Mouse (Mus musculus): ENCODE results near the gene Rab12.
"Not testable (repeated sequence)": the region's sequence is repeated elsewhere in the genome, so short reads cannot be mapped to it uniquely, and the experiment has no call there.

Gene Rab12

DNA sequence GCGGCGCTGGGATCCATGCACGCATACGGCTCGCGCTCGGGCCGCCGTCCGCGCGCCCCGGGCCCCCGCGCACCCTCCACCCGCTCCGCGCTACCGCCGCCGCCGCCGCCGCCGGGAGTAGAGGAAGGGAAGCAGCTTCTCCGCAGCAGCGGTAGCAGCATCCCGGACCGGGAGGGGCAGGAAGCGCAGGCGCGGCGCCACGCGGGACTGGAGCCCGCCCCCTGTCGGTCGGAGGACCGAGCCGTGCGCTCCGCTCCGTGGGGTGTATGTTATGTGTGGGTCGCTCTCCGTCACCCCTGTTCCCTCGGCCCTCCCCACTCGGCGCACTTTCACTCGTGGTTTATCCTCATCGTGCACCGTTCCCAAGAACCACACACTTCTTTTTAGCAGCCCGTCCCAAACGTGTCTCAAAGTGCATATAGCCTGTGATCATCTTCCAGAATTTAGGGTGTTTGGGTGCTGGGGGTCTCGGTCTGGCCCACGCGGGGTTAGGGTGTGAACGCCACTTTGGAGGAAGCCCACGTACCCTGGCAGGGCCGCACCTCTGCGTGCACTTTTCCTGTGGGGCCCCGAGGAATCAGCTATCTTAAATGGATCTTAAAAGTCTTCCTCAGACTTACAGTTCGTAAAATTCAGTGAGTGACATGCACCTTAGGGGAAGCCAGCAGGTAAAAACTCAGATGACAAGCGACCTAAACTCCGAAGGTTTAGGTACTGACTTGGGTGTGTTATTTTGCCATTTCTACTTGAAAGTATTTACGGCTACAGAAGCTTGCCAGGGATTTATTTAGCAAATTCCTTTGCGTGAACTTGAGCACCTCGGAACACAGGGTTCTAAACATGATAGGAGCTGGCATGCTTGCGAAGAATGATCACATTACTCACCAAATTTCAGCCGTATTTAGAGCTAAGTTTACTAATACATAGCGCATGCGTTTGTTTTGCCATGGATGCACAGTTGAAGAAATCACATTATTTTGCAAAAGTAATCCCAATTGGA is at the start of gene Rab12:
Gene Rab12, minus strand, starts transcription at position 176 of the 1,000 bp plus-strand sequence.
- peak; percentile 68 to 78 for DNase-seq (ENCODE audit: low spot score in 2 of 2)

DNA sequence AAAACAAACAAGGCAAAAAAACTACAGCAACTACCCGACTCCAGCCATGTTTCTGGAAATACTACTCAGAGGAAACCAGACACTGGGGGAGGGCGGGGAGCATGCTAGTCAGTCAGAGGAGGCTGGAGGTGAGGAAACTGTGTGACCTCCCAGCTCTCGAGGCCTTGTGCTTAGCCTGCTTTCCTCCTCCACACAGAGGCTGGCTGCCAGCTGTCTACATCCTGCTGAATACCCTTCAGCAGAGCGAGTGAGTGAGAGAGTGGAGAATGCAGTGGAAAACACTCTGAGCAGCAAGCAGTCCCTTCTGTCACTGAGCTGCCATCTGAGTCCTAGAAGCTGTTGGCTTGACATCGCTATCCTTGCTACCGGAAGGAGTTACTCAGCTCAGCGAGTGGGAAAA is 44.7 kb upstream of the Rab12 start:
- DNase-seq (ENCODE audit: low spot score in 2 of 2): no peak

DNA sequence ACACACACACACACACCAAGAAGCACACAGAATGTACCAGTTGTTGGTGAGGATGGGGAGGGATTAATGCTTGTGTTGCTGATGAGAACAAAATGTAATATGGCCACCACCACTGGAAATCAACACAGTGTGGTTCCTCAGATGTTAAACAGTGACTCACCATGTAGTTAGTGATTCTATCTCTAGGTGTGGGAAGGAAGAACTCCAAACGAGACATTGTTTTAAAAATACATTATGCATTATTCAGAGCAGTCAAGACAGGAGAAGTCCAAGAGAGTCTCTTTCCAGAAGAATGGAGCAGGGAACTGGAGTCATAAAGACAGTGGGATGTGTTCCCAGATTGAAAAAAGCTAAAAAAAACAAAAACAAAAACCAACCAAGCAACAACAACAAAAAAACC is 44.0 kb upstream of the Rab12 start:
- DNase-seq (ENCODE audit: low spot score in 2 of 2): no peak

- DNase-seq (ENCODE audit: low spot score in 2 of 2): no peak
These were observed 41.9 kb upstream of the Rab12 start for GRCm38 (mm10) chr17:66561380-66561779.

DNA sequence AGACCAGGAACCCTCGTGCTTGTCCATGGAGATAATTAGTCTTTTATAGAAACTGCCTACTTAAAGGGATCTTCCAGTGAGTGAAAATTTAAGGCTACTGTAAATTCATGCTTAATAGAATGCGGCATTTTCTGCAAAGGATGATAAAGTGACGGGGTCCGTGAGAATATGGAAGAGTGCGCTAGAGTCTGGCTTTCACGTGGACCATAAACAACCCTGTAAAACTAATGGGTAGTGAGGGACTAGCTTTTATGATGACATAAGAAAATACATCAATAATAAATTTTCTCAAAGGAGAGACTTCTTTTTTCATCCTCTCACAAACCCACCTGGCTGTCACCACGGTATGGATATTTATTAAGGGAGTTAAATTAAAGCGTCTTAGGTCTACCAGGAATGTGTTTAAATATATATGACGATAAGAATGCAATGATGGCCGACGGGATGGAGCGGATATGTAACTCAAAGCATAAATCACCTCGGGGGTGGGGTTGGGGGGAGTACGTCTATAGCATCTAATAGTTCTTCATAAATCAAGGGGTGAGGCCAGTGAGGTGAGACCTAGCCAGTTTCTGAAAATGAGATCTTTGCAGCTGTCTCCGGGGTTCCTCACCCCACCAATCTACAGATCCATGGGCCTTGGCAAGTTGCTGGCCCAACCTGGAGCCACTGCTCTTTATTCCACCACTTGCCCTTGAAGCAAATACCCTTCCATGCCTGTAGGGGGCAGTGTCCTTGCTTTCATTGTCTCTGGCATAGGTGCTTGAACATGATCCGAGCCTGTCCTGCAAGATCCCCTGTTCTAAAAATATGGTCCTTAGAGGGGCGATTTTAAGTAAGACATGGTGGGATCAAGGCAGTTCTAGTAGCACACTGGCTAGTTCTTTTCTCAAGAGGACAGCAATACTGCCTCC is 39.1 kb upstream of the Rab12 start:
- DNase-seq (ENCODE audit: low spot score in 2 of 2): no peak

- DNase-seq (ENCODE audit: low spot score in 2 of 2): no peak
These were observed 33.2 kb upstream of the Rab12 start for GRCm38 (mm10) chr17:66552690-66553089.

GRCm38 (mm10) chr17:66550486-66550885 is 31.0 kb upstream of the Rab12 start:
- no peak for DNase-seq (ENCODE audit: low spot score in 2 of 2)

DNA sequence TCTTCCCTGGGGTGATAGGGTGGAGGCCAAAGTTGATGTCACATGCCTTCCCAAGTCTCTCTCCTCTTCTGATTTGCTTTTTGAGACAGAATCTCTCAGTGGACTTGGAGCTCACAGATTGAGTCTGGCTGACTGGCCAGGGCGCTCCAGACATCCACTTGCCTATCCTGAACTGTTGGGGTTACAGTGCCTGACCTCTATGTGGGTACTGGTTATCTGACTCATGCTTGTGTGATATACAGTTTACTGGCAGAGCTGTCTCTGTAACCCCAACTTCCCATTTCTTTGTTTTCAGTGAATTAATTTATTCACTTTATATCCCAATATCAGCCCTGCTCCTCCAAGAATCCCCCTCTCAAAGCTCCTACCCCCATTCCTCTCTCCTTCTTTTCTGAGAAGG is 12.8 kb upstream of the Rab12 start:
- no peak for DNase-seq (ENCODE audit: low spot score in 2 of 2)

DNA sequence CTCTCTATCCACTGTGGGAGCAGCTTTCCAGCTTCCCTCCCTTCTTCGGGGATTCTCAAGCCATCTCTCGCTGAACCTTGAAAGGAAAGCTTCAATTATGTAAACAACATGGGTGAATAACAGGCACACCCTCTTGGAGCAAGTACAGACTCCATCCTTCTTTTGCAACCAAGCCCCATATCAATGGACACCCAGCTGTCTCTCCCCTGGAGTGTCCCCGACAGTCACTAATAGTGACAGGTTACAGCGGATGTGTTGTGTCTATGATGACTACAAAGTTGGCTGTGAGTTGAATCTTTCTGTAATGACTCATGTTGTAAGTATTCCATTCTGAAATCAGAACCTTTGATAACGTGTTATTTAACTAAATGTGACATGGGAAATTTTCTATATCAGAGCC is 3.9 kb upstream of the Rab12 start:
- no peak for DNase-seq (ENCODE audit: low spot score in 2 of 2)

DNA sequence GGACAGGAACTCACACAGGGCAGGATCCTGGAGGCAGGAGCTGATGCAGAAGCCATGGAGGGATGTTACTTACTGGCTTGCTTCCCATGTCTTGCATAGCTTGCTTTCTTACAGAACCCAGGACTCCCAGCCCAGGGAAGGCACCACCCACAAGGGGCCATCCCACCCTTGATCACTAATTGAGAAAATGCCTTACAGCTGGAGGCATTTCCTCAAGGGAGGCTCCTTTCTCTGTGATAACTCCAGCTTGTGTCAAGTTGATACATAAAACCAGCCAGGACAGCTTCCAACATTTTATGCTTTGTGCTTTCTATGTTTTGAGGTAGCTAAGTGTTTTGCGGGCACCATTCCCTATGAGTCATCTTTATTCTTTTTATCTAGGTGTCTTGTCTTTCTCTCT is 3.1 kb upstream of the Rab12 start:
- DNase-seq (ENCODE audit: low spot score in 2 of 2): not testable (repeated sequence)

- DNase-seq (ENCODE audit: low spot score in 2 of 2): no peak
These were observed 514 bp downstream of the Rab12 start for GRCm38 (mm10) chr17:66518877-66519553.

GRCm38 (mm10) chr17:66516953-66517352 is 2.6 kb downstream of the Rab12 start:
- DNase-seq (ENCODE audit: low spot score in 2 of 2): no peak

DNA sequence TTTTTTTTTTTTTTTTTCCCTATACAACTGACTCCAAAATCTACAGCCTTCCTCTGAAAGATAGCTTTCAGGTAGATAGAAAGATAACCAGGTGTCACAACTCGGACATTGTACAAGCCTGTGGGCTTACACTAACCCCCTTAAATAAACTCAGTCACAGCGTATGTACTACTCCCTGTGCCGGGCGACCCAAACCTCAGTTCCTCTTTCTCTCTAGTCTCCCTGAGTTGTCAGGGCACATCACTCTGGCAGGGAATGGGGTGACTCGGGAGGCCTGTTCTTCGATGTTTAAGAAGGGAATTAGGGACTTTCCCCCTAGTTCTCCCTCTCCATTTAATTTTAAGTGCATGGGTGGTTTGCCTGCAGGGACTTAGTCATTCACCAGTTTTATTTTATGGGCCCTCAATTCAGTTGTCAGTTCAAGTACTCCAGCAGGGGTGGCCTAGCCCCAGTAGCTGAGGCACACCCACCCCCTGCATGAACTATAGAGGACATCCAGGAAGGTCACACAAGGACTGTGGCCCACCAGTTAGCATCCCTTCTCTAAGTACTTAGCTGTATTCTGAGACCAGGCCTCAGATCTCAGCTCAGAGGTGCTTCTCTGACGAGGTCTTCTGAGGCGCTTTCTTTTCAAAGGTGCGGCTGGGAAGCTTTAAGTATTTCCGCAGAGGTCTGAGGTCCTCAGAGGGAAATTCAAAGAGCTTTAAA is 5.1 kb downstream of the Rab12 start:
- no peak for DNase-seq (ENCODE audit: low spot score in 2 of 2)

DNA sequence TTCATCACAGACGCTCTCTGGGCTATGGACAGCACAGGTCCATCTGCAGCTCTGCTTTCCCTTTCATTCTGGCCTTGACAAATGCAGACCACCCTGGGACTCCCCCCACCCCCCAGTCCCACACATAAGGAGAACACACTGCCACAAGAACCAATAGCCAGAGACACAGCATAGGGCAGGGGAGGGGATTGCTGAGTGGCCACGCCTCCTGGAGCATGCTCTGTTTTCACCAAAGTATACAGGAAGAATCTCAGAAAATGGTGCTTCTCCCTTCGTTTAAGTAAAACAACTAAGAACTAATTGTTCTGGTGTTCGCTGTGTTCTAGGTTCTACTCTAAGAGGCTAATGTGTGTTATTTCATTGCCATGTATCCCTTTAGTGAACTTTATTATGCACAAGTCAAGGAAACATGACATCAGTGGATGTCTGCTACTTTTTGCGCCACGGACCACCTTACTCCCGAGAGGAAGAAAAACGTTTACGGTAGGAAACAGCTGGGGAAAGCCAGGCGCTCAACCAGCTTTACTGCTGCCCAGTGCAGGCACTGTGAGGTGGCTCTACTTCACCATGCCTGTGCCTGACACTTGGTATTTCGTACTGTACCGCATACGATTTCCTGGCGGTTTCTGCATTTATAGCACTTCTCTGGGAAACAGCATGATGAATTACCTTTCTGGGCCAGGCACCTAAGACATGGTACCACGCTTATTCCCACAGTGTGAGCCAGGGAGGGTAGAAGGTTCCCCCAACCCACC is 7.2 kb downstream of the Rab12 start:
- DNase-seq (ENCODE audit: low spot score in 2 of 2): no peak

DNA sequence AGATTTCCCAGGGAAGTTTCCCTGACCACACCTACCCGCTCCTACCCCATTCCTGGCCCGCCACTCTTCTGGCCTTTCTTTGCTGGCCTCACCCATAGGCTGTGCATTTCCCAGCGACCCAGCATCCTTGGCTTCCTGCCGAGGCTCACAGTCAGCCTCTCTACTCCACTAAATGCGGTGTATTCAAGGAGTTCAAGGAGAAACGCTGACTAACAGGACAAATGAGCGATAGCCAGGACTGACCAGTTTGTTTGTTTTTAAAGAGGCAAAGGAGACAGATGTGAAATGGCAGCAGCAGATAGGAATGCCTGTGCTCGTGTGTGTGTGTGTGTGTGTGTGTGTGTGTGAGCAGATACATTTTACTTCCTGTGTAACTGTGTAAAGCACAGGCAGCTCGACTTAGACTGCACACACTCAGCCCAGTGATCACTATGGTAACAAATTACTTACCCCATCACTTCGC is 9.3 kb downstream of the Rab12 start:
- no peak for DNase-seq (ENCODE audit: low spot score in 2 of 2)

GRCm38 (mm10) chr17:66507049-66507954 is 12.2 kb downstream of the Rab12 start:
- DNase-seq (ENCODE audit: low spot score in 2 of 2): no peak

- DNase-seq (ENCODE audit: low spot score in 2 of 2): no peak
These were observed 14.6 kb downstream of the Rab12 start for GRCm38 (mm10) chr17:66504964-66505363.

DNA sequence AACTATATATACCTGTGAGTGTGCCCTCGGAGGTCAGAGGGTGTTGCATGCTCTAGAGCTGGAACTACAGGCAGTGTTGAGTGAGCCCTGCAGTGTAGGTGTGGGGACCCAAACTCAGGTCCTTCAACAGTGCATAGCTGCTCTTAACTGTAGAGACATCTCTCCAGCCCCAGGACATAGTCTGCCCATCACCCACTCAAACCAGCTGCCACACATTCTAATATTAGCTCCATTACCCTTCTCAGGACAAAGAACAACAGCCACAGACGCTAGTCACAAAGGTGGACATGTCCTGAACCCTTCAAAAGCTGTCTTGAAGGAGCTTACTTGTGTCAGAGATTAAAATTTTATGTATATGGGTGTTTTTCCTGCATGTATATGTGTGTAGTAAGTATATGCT is 15.3 kb downstream of the Rab12 start:
- DNase-seq (ENCODE audit: low spot score in 2 of 2): no peak

DNA sequence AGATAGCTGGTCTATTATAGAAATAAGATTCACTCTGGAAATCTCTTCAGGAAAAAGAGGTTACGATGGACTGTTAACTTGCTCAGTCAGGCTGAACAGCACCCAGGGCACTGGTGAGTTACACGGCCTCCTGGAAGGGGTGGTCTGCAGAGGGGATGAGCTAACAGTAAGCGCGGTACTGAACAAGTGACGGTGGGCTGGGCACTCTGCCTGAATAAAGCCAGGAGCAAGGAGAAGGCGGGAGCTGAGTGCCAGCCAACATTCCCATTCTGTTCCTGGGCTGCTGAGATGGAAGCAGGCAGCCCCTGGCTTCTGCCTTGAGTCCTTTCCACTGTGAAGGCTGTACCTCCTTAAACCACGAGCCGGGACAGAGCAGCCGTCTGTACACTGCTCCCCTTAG is 16.1 kb downstream of the Rab12 start:
- no peak for DNase-seq (ENCODE audit: low spot score in 2 of 2)

All from frontal cortex, postnatal 25 days (tissue).